Mouse (Mus musculus) lung, embryonic 15.5 days (tissue): ENCODE measurements around the gene Pmpca. TPM values are rescaled to one million over a fixed set of nuclear protein-coding genes. Genes with fewer than 3 reads are reported as not detected.
"Not testable (repeated sequence)": the region's sequence is repeated elsewhere in the genome, so short reads cannot be mapped to it uniquely, and the experiment has no call there.

Source experiments
- ATAC-seq: fragments of 200-750 bp; cut with Nextera tagmentation; 2 replicates; pipeline ENCODE4 v1.8.0; 2017; ENCODE audit warnings: moderate number of reproducible peaks, borderline replicate concordance; ENCODE audit not compliant: low FRiP score, low TSS enrichment; ENCODE audit errors: extremely low read depth
- H3K27ac ChIP-seq: fragments of 300-500 bp; sonication (generic); 2 replicates; pipeline ENCODE4 v1.5.1; 2015; ENCODE audit warnings: moderate library complexity, mild to moderate bottlenecking, inconsistent platforms
- H3K27me3 ChIP-seq: fragments of 300-500 bp; sonication (generic); 2 replicates; pipeline ENCODE4 v1.6.1; 2015; ENCODE audit warnings: inconsistent platforms
- H3K36me3 ChIP-seq: fragments of 300-500 bp; sonication (generic); 2 replicates; pipeline ENCODE4 v1.6.1; 2015; ENCODE audit warnings: inconsistent platforms
- H3K4me1 ChIP-seq: fragments of 300-500 bp; sonication (generic); 2 replicates; pipeline ENCODE4 v1.6.1; 2015; ENCODE audit warnings: inconsistent platforms
- H3K4me2 ChIP-seq: fragments of 300-500 bp; sonication (generic); 2 replicates; pipeline ENCODE4 v1.6.1; 2015; ENCODE audit warnings: inconsistent platforms, mild to moderate bottlenecking, moderate library complexity
- H3K4me3 ChIP-seq: fragments of 300-500 bp; sonication (generic); 2 replicates; pipeline ENCODE4 v1.5.1; 2015; ENCODE audit warnings: mild to moderate bottlenecking, inconsistent platforms
- H3K9ac ChIP-seq: fragments of 300-500 bp; sonication (generic); 2 replicates; pipeline ENCODE4 v1.6.1; 2015; ENCODE audit warnings: inconsistent platforms
- H3K9me3 ChIP-seq: fragments of 300-500 bp; sonication (generic); 2 replicates; pipeline ENCODE4 v1.6.1; 2016; ENCODE audit warnings: inconsistent platforms
- WGBS: fragments of 180-500 bp; shearing (Covaris S2); methylation state at CpG from one replicate; pipeline ENCODE4 v1.1.7; 2015; 5-methylcytosine and 5-hydroxymethylcytosine counted together
- polyA plus RNA-seq: library from polyadenylated mRNA; unstranded; fragments of >200 nt; fragmentation: Nextera tagmentation; extraction: Ambion mirVana; gene quantifications from 2 replicates; pipeline ENCODE4 v1.2.1, GENCODE M21; 2015

Gene Pmpca
- polyA plus RNA-seq, 1 experiment from 2014 or later: 99.7 TPM

- Histone ChIP-seq H3K9ac (peak overlapping the region; percentile 71; the same call in 1 of the 2 replicates), H3K36me3 (peaks cover 67% of the 10 kb centered on the region), H3K4me2 (peak overlapping the region; percentile 89), H3K4me3 (peak overlapping the region; percentile 78), H3K27ac (0 out of 2 replicates have a peak overlapping the region, but pooled peaks have one; percentile 25)
- H3K27me3 ChIP-seq, H3K9me3 ChIP-seq, H3K4me1 ChIP-seq, ATAC-seq: not testable (repeated sequence)
- 20% methylated on average over 6 of the region's 6 CpGs for WGBS
These were observed 8.3 kb upstream of the Pmpca start for GRCm38 (mm10) chr2:26380871-26381270.

DNA sequence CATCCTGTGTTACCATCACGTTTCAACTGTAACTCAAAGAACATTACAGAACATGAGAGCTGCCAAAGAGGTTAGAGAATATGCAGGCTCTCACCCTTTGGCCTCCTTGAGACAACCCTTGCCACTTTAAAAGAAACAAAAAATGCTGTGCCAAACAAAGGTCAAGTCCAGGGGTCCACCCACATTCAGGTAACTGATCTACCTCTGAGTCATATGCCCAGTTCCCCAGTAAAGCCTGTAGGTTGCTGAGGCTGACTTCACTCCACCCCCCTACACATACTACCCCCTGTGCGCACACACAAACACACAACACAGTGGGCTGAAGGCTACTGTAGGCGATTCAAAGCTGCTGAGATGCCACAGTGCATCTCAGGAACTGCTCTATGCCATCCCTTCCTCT lies 1.4 kb upstream of the Pmpca start:
- H3K9ac ChIP-seq: peak overlapping the region; percentile 90; the same call in 1 of the 2 replicates
- WGBS: 75% methylated on average over 3 of the region's 3 CpGs
- no peaks in the 10 kb centered on the region for H3K9me3 ChIP-seq
- H3K36me3 ChIP-seq: peaks cover 72% of the 10 kb centered on the region
- H3K27ac ChIP-seq: no peak overlapping the region
- no peaks in the 10 kb centered on the region for H3K27me3 ChIP-seq
- peak overlapping the region; percentile 76 for H3K4me3 ChIP-seq
- H3K4me1 ChIP-seq: peaks cover 19% of the 10 kb centered on the region
- peak overlapping the region; percentile 94 for H3K4me2 ChIP-seq
- ATAC-seq: no peak

DNA sequence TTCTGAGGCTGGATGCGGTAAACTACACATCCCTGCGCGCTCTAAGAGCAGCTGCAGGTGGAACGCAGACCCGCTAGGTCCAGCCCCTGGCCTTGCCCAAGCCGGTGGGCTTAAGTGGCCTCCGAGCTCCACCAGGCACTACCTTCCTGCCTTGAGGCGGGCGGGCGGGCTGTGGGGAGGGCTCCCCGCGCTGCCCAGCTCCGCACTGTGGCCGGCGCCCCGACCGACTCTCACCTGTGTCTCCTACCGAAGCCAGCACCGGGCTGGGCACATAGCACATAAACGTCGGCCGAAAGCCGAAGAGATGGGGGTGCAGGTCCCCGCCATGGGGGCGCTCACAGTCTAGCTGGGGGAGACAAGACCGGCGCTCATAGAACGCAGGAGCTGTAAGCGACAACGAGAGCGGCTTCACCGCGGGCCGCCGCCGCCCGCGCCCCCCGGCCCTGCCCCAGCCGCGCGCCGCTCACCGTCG lies 421 bp upstream of the Pmpca start:
- Histone ChIP-seq H3K4me1 (peaks cover 19% of the 10 kb centered on the region), H3K4me2 (peak overlapping the region; percentile 94), H3K9ac (peak overlapping the region; percentile 90), H3K27ac (peak overlapping the region; percentile 42; the same call in 1 of the 2 replicates), H3K27me3 (no peaks in the 10 kb centered on the region), H3K9me3 (no peaks in the 10 kb centered on the region), H3K4me3 (peak overlapping the region; percentile 76), H3K36me3 (peaks cover 72% of the 10 kb centered on the region)
- ATAC-seq: peak; percentile 53; the same call in 1 of the 2 replicates
- WGBS: under 1% methylated on average over 34 of the region's 45 CpGs

DNA sequence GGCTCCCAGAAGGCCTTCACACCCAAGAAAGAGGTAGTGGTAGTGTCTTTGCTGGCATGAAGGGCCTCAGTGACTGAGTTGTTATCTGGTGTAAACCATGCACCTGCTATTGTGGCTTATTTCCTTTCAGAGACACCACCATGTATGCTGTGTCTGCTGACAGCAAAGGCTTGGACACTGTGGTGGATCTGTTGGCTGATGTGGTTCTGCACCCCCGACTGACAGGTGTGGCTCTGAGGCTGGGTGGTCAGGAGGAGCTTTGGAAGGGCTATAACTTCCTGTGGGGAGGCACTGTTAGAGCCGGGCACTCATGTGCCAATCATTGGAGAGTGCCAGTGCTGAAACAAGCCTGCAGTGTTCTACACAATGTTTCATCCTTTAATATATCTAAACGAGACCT lies 1.8 kb downstream of the Pmpca start:
- Histone ChIP-seq H3K4me1 (peaks cover 19% of the 10 kb centered on the region), H3K4me2 (no peak overlapping the region), H3K27ac (no peak overlapping the region), H3K4me3 (no peak overlapping the region), H3K27me3 (no peaks in the 10 kb centered on the region), H3K36me3 (peaks cover 72% of the 10 kb centered on the region), H3K9me3 (no peaks in the 10 kb centered on the region), H3K9ac (no peak overlapping the region)
- no peak for ATAC-seq
- 77% methylated on average over 3 of the region's 3 CpGs for WGBS

DNA sequence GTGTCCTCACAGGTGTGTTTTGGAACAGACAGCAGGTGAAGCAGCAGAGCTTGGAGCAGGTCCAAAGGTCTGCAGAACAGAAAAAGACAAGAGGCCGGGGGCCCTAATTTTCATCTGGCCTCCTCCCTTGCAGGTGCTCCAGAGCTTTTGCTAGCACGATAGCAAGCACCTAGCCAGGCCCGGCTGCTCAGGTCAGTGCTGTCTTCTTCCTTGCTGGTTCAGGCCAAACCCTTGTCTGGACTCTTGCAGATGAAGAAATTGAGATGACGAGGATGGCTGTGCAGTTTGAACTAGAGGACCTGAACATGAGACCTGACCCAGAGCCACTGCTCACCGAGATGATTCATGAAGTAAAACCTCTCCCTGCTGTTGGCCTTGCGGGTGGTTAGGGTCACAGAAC lies 2.5 kb downstream of the Pmpca start:
- peaks cover 19% of the 10 kb centered on the region for H3K4me1 ChIP-seq
- H3K4me3 ChIP-seq: no peak overlapping the region

DNA sequence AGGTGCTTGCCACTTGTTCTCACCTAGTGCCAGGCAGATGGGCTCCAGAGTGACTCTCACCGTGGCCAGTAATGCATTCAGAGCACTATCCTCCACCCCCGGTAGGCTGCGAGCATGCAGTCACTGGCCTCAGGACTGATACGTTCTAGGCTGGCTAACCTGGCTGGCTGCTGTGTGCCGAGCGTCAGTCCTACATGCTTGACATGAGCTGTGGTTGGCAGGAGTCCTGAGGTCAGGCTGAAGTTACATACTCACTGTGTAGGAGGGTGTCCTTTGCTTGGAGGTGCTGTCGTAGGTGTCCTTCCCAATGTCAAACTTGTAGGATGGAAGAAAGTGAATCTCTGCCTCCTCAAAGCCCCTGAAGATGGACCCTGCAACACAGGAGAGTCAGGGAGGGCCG lies 9.8 kb downstream of the Pmpca start:
- Histone ChIP-seq H3K9me3 (no peaks in the 10 kb centered on the region), H3K9ac (no peak overlapping the region), H3K36me3 (peaks cover 83% of the 10 kb centered on the region), H3K27me3 (no peaks in the 10 kb centered on the region), H3K4me2 (no peak overlapping the region), H3K4me1 (no peaks in the 10 kb centered on the region), H3K27ac (no peak overlapping the region), H3K4me3 (no peak overlapping the region)
- 84% methylated on average over 8 of the region's 8 CpGs for WGBS
- ATAC-seq: no peak

More for the DNA sequence above, 2.5 kb downstream of the Pmpca start:
- WGBS: 90% methylated on average over 6 of the region's 6 CpGs
- Histone ChIP-seq H3K27ac (no peak overlapping the region), H3K27me3 (no peaks in the 10 kb centered on the region), H3K9me3 (no peaks in the 10 kb centered on the region), H3K9ac (no peak overlapping the region), H3K4me2 (no peak overlapping the region), H3K36me3 (peaks cover 72% of the 10 kb centered on the region)
- ATAC-seq: no peak

DNA sequence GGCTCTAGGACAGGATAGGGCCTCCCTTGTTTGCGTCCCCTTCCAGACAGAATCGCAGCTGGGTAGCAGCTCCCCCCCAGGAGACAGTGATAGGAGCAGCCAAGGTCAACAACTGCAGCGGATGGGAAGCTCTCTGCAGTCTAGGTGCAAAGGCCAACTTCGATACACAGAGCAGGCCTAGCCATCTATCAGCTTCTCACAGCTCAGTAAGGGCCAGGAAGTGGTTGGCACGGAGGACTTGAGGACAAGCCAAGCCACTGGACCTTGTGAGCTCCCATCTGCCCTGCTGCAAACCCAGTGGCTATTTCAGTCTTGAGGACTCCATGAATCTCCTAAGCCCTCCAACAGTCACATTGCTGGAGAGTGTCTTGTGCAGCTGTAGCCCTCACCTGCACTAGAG lies 10.5 kb downstream of the Pmpca start:
- no peak for ATAC-seq
- Histone ChIP-seq H3K9me3 (no peaks in the 10 kb centered on the region), H3K9ac (no peak overlapping the region), H3K4me2 (no peak overlapping the region), H3K27me3 (no peaks in the 10 kb centered on the region), H3K36me3 (peaks cover 77% of the 10 kb centered on the region), H3K4me1 (no peaks in the 10 kb centered on the region), H3K27ac (no peak overlapping the region), H3K4me3 (no peak overlapping the region)
- 77% methylated on average over 5 of the region's 5 CpGs for WGBS

DNA sequence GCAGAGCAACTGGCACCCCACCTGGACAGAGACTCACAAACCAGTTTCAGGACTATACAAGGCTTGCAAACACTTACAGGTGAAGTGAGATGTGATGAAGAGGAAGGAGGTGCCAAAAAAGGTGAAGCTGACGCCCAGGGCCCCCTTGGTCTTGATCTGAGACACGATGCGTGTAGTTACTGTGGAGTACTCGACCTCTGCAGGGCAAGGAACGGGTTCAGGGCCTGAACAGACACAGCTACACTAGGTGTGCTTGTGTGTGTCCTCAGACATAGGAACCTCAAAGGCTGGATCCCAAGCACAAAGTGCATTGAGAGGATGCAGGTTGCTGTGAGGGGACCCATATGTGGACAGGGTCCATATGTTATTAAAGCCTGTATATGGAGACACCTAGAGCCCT lies 11.2 kb downstream of the Pmpca start:
- Histone ChIP-seq H3K4me3 (no peak overlapping the region), H3K4me2 (no peak overlapping the region), H3K9ac (no peak overlapping the region), H3K4me1 (no peaks in the 10 kb centered on the region), H3K36me3 (peaks cover 70% of the 10 kb centered on the region), H3K27me3 (no peaks in the 10 kb centered on the region), H3K9me3 (no peaks in the 10 kb centered on the region), H3K27ac (no peak overlapping the region)
- no peak for ATAC-seq
- 88% methylated on average over 5 of the region's 5 CpGs for WGBS

DNA sequence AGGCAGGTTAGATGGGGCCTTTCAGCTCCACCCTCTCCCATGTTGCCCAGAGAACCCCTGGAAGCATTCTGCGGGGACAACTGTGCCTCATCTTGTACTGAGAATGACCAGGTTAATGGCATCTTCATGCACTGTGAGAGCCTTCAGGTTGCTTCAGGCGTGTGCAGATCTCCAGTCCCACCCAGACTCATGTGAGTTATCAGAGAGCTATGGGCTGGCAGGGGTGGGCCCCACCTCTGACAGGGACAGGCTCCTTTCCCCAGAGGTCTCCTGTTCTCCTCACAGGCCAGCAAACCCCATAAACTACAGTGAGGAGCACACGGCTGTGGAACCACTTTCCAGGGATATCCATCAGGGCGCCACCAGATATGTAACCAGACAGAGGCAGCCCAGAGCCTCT lies 11.9 kb downstream of the Pmpca start:
- Histone ChIP-seq H3K9ac (no peak overlapping the region), H3K27ac (no peak overlapping the region)
- WGBS: 88% methylated on average over 4 of the region's 4 CpGs

GRCm38 (mm10) chr2:26402265-26402664 lies 13.1 kb downstream of the Pmpca start:
- H3K4me3 ChIP-seq: no peak overlapping the region
- H3K27ac ChIP-seq: no peak overlapping the region
- 86% methylated on average over 1 of the region's 1 CpGs for WGBS
- peaks cover 15% of the 10 kb centered on the region for H3K4me1 ChIP-seq
- H3K9me3 ChIP-seq: no peaks in the 10 kb centered on the region
- peaks cover 57% of the 10 kb centered on the region for H3K36me3 ChIP-seq
- H3K9ac ChIP-seq: no peak overlapping the region
- ATAC-seq: no peak
- no peaks in the 10 kb centered on the region for H3K27me3 ChIP-seq
- no peak overlapping the region for H3K4me2 ChIP-seq

More for the DNA sequence above, 11.9 kb downstream of the Pmpca start:
- H3K4me2 ChIP-seq: no peak overlapping the region
- no peak for ATAC-seq
- H3K4me1 ChIP-seq: peaks cover 3% of the 10 kb centered on the region
- H3K36me3 ChIP-seq: peaks cover 69% of the 10 kb centered on the region
- H3K4me3 ChIP-seq: no peak overlapping the region
- H3K9me3 ChIP-seq: no peaks in the 10 kb centered on the region
- H3K27me3 ChIP-seq: no peaks in the 10 kb centered on the region

DNA sequence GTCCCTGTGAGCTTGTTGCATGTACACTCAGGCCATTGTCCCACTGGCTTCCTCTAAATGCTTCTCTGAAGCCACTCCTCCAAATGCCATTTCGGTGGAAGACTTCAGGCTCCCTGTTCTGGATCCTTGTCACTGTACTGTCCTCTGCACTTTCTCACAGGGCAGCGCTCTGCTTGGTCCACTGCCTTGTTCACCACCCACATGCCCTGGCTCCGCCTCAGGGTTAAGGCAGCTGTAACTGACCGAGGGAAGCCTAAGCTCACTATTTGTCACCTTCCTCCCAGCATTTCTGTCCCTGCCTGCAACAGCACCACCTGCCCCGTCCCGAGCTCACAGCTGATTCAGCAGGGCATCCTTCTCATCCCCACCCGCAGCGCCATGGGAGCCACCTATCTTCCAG lies 14.2 kb downstream of the Pmpca start:
- Histone ChIP-seq H3K9ac (no peak overlapping the region), H3K27me3 (no peaks in the 10 kb centered on the region), H3K4me2 (no peak overlapping the region), H3K27ac (no peak overlapping the region), H3K4me3 (no peak overlapping the region), H3K9me3 (no peaks in the 10 kb centered on the region), H3K4me1 (peaks cover 25% of the 10 kb centered on the region), H3K36me3 (peaks cover 47% of the 10 kb centered on the region)
- 73% methylated on average over 8 of the region's 8 CpGs for WGBS
- no peak for ATAC-seq

DNA sequence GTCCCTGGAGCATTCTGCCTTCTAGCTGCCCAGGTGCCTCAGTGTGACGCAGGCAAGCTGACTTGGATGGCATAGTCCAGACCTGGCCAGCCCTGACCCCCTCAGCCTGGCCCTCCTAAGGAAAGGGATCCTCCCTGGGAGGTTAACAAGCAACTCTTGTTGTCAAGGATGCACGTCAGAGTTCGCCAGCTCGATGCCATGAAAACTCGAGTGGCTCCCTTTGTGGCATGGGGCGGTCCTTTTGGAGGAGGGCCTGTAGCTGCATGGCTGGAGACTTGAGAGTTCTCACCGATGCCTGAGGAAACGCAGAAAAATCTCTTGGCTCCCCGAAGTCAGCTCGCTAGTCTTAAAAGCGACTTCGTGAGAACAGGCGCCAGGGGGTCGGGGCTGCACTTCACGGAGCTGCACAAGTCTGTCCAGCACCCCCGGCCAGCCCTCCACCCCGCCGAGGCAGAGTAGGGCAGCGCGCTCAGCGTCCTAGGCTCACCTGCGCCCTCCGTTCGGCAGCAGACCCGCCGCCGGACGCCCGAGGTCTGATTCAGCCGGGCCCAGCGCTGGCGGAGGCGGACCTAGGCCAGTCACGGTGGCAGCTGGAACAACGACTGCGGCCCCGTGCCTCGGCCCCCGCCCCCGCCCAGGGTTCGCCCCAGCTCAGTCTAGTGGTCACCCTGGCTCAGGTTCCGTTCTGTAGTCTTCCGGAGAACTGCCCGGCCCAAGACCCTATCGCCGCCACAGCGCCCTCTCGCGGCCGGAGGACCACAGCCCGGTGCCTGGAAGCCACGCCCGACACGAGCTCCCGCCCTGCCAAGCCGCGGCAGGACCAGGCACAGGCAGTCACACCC lies 19.6 kb downstream of the Pmpca start, which contains the start of gene Inpp5e:
Gene Inpp5e, minus strand, starts transcription at position 689 of the 842 bp plus-strand sequence.
- Histone ChIP-seq H3K27ac (peak within 1 kb of the TSS; percentile 68), H3K36me3 (peaks cover 39% of the 10 kb centered on the region; the same call in 1 of the 2 replicates), H3K9ac (peak within 1 kb of the TSS; percentile 79), H3K27me3 (no peaks in the 10 kb centered on the region), H3K4me3 (peak within 1 kb of the TSS; percentile 66), H3K4me2 (peak within 1 kb of the TSS; percentile 79), H3K9me3 (no peaks in the 10 kb centered on the region), H3K4me1 (peaks cover 31% of the 10 kb centered on the region)
- WGBS: under 1% methylated on average over 56 of the region's 57 CpGs
- peak; percentile 95 for ATAC-seq
